Mouse (Mus musculus) CD4-positive, CD25-positive, alpha-beta regulatory T cell, adult 4 months (primary cell): ENCODE measurements around the gene Scn9a. TPM values are rescaled to one million over a fixed set of nuclear protein-coding genes. Genes with fewer than 3 reads are reported as not detected.

Experiments used
- ATAC-seq: one replicate; pipeline ENCODE4 v1.8.0; 2017
- polyA plus RNA-seq, 2 experiments: library from polyadenylated mRNA; unstranded; fragments of 100-300 nt; shearing (Covaris generic); gene quantifications; one replicate each; pipeline ENCODE4 v1.2.1; 2017

The Scn9a gene
- polyA plus RNA-seq, 2 experiments from 2014 or later = 0.17 TPM; not detected in 1

DNA sequence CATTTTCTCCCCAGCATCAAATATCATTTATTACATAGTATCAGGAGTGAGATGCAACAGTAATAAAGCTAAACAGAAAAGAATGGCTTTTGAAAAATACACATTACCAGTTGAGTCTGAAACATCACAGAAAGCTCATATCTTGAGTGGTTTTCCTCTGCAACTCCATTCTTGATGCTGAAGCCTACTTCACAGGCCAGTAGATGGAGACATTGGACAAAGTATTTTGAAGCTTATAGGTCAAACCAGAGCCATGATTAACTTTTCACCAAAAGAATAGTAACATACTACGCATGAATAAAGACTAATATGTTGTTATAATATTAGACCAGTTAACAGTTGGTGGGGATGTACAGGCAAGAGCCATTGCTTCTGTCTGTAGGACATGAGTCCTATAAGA lies 172.3 kb downstream of the Scn9a start:
- no peak for ATAC-seq

DNA sequence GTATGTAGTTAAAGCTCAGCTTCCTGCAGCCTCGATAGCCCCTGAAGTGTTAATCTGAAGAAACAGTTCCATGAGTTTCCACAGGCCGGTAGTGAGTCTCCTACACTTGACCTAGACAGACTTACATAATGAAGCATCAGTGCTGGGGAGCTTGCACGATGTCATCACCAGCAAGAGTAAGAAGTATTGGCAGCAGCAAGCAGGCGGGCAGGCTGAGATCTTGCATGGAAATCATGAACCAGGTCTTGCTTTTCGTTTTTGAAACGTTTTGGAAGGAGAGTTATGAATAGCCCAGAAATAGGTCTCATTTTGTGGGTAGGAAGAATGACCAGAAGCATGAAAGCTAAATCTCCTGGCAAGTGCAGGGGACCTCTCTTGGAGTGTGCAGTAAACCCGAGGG lies 194.1 kb downstream of the Scn9a start, which contains the start of gene Scn1a:
Gene Scn1a (minus strand): TSS at position 130 of the 400 bp plus-strand sequence.
- no peak for ATAC-seq

DNA sequence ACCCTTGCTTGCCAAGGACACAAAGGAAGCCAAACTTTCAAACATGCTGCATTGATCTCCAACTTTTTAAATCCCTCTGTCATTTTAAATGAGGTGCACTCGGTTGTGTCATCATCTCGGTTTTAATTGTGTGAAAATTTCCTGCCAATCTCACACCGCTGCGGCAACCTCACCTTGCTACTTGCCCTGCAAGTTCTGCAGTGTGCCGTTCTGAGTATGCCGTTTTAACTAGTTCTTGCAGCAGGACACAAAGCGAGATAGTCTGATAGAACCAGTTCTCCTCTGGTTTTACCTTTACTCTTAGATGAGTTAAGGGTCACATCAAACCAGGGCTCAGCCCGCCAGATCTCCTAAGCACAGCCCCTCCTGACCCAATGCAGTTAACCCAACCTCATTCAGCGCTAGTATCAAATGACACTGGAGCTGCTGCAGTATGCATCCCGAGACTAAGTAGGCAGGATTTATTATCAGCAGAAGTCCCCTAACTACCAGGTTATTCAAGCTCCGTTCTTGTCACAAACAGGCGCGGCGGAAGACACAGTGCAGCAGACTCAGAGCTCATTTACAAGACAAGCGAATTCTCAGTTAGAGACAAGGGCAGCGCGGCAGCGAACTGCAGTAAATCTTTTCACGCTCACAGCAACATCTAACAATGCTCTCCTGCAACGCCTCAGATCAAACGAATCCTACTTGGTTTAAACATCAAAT lies 194.8 kb downstream of the Scn9a start:
- ATAC-seq = no peak

DNA sequence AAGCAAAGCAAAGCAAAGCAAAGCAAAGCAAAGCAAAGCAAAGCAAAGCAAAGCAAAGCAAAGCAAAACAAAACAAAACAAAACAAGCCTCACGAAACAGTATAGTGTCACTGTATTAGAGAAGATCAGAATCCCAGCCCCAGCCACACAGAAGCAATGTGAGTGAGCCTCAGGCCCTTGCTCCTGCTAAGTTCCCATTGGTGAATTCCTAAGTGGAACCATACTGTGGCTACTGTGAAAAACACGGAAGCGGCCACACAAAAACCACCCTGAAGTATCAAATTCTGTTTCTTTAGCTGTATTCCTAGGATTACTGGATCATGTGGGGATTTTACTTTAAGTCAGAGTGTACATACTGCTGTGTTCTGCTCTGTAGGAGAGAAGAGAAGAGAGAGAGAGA lies 198.5 kb downstream of the Scn9a start:
- ATAC-seq = no peak

Other genes with a start within 250 kb of the Scn9a start
- gene Scn1a, start 194.1 kb downstream of the Scn9a start, polyA plus RNA-seq = under 1 TPM; 0.15 to 0.32 TPM
- gene Scn7a, start 150.0 kb upstream of the Scn9a start, polyA plus RNA-seq = not detected